Mouse (Mus musculus) mouse trophoblast stem cell (cell line): Measurements from ENCODE around the gene Fbxo21.

Source experiments
- in situ Hi-C, 2 experiments: fragments of 300-500 bp; cut with MseI, MboI; formaldehyde crosslinking; loops; 2 replicates in 1 of 2; 3 replicates in 1 of 2; pipeline ENCODE4 v1.15.1; 2025

Fbxo21 gene

DNA sequence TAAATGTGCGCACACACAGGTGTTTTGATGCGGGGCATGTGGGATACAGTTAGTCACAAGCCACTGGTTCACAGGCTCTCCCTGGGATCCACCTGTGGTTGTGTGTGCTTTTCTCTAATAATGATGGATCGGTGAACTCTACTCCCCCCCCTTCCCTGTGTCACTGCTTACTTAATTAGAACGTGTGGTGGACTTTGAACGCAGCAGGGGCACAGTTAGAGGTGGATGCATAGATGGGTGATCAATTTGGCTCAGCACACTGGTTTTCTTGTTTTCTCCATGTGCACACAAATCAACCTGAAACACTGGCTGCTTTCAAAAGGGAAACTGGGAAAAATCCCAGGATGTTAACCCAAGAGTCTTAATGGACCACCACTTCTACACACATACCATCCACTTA is 2.6 kb downstream of the Fbxo21 start:
- in situ Hi-C loops = no loop called here

DNA sequence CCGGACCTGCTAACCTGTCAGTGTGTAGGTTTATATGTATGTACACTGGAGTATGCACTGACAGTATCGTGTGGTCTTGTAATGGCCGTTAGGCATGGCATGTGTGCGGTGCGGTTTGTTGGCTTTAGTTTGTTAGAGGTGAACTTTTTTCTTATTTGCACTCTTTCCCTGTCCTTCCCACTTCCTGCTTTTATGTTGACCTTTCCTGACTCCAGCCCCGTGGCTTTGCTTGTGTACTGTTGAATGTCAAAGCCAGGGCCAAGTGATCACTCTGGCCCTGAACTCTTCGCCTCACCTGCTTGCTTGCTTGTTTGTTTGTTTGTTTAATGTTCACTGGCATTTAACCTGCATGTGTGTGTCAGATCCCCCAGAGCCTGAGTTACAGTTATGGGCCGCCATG is 4.4 kb downstream of the Fbxo21 start:
- in situ Hi-C loops = no loop called here

DNA sequence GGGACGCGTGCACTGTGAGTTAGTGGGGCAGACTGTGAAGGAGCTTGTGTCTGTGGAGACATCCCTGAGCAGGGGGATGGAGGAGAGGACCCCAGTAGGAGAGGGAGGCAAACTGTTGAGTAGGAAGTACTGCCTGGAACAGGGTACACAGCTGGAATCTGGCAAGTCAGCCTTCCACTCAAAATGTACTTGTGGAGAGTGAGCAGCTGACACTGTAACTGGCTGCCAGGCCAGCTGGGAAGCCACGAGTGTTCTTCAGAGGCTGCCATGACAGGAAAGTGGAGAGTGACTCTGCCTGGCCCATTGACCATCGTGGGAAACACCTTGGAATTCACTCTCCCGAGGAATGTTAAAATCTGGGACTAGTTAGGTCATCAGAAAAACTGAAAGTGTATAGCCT is 5.4 kb downstream of the Fbxo21 start:
- in situ Hi-C loops = no loop called here

DNA sequence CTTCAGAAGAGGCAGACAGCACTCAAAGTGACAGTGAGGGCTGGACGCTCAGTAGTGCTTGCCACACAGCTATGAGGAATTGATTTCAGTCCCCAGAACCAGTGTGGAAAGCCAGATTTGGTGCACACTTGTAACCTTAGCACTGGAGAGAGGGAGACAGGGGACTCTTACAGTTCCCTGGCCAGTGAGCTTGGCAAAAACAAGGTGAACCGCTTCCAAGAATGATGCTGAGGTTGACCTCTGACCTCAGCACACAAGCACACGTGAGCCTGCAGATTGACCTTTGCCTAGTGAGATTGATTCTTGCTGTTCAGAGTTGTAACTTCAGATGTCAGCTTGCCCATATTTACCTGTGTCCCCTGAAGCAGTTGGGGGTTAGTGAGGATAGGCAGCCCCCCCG is 9.8 kb downstream of the Fbxo21 start:
- in situ Hi-C loops = no loop called here

DNA sequence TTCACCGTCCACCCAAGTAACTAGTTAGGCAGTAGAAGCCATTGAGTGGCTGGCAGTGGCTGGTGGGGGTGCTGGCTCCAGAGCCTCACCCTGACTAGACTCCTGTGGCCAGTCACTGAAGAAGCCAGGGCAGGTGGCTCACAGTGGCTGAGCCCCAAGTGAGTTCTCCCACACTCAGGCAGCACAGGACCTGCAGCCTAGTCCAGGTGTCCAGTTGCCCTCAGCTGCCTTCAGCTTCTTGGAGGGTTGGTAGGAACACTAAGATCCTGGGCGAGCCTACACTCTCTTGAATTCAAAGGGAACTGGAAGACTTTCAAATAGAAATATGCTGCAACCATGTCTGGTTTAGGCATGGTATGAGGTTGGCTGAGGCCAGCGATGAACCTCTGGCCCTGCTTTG is 11.4 kb downstream of the Fbxo21 start:
- in situ Hi-C loops = no loop called here

DNA sequence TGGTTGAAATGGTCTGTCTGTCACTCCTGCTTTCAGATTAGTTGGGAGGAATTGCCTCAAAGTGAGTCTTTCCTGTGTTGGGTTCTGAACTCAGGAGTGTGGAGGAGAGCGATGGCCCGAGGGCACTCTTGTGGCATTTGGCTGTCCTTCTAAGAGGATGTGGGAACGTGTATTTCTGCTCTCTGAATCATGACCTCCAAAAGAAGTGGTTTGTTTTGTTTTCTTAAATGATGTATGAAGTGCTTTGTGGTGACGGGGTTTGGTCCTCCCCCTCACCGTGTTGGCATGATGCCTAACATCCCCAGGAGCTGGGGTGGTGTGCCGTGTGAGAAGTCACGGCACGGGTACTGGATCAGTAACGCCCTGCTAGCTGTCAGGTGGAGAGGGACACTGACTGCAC is 11.8 kb downstream of the Fbxo21 start:
- in situ Hi-C loops = no loop called here

DNA sequence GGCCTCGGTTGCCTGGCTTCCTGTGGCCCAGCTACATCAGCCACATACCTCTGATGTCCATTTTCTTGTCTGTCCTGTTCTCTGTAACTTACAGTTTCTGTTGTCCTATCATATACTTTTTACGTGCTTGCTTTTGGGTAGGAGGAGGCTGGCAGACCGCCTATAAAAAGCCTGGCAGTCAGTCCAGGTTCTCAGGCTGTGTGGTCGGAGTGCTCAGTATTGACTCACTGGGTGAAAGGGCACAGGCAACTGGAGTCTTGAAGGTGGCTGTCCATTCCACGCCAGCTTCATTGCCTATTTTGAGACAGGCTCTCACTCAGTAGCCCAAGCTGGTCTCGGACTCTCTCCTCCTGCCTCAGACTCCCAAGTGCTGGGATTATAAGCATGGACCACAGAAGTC is 13.2 kb downstream of the Fbxo21 start:
- in situ Hi-C loops = no loop called here

DNA sequence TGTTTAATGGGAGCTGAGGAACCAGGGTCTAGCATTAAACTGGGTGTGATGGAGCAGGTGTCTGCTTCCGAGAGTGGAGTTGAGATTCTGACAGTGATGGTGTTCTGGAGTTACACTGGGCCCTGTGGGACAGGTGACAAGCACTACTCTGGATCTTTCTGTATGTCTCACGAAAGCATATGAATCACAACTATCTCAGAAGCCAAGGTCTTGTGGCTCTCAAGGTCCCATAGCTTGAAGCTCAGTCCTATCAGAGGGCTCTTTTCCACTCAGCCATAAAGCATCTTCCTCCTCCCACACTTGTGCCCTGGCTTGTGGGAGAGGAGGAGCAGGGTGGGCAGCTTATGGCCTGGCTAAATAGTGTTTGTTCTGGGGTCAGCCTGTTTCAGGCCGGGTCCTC is 14.4 kb downstream of the Fbxo21 start:
- in situ Hi-C loops = no loop called here

DNA sequence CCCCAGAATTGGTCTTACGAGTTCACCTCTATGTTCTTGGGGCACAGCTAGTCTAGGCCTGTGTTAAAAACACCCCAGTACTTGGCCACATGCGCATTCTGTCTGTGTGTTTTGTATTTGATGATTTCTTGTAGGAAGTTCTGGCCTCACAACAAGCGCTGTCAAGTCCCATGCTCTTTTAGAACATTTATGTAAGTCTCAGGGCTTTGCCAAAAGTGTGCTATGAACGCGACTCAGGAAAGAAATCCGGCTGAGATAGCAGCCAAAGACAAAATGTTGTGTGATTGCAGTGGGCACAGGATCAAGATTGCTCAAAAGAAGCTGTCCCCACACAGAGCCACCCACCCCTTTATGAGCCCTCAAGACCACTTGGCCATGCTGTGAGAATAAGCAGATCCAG is 17.0 kb downstream of the Fbxo21 start:
- in situ Hi-C loops = no loop called here

DNA sequence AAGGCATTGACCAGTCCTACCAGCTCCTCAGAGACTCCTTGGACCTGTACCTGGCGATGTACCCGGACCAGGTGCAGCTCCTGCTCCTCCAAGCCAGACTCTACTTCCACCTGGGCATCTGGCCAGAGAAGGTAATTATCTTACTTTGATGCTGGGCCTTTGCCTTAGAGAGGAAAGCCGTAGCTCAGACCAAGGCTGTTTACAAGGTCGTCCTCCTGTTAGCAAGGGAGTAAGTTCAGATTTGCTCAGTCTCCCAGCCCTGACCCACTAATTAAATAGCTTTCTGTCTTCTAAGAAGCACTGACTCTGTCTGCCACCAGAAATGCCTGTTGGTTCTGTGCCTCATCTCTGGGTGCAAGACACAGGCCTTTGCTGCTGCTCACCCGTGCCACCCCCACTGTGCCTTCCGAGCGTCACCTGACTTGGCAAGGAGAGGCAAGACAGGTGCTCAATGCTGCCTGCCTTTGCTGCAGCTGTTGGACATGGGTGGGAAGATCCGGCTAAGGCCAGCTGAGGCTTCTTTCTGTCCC is 18.9 kb downstream of the Fbxo21 start:
- in situ Hi-C loops = no loop called here

DNA sequence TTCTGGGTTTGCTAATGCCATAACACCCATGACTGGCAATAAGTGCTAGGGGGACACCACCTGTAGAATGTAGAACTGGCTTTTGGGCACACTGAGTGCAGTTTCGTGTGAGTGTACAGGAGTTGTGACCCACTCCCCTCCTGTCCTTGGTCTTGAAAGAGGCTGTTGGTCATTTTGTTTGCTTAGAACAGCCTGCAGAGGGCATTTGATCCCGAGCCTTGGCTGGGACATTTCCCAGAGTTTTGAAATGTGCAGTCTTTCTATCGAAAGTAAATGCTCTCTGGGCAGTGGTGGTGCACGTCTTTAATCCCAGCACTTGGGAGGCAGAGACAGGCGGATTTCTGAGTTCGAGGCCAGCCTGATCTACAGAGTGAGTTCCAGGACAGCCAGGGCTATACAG is 19.4 kb downstream of the Fbxo21 start:
- in situ Hi-C loops = no loop called here

DNA sequence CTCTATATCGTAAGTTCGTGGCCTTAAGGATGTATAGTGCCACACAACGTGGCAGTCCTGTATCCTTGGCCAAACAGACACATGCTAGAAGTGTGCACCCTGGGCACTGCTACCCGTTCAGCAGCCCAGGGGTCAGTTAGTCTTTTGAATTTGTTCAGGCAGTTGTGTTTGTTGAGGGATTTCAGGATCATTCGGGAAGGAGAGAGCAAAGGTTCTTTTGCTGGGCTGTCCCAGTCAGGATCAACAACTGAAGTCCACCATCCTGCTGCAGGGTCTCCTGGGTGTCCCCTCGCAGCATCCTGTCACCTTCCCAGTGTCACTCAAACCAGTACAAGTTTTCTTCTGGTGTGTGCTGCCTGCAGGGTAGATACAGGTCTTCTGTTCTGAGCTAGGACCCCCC is 20.1 kb downstream of the Fbxo21 start:
- in situ Hi-C loops = no loop called here

DNA sequence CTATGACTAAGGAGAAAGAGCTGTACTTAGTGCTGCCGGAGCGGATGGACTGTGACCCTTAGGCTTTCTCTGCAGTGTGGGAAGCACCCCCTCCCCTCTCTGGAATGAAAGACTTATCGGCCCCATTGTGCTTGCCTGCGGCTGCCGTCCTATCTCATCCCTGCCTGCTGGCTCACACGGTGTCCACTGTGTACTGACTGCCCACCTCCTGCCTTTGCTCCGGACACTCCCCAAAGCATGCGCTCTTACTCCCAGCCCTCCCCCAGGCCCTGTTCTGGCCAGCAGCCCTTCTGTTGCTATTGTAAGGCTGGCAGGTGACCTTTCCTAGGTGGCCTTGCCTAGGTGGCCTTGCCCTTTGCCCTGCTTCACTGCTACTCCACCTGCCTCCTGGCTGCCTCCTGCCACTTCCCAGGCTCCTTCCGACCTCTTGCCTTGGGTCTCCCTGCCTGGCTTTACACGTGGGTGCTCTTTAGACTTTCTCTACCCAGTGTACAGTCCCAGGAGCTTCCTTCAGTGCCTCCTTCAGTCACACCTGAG is 21.0 kb downstream of the Fbxo21 start:
- in situ Hi-C loops = no loop called here

DNA sequence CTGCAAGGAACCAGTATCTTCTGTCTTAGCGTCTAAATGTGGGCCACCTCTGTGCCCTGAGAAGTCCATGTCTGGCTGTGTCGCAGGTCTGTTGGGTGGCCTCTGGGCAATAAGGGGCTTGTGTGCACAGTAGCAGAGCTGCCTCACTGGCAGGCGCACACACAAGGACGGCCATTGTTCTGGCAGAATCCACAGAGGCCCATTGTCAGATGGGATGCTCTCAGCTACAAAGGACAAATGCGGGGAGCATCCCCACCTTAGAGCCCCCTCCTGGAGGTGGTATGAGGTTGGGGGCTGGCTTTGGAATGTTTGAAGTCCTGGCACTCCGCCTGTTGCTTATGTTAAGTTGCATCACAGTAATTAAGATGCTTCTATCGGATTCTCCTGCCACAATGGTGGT is 22.5 kb downstream of the Fbxo21 start:
- in situ Hi-C loops = no loop called here

DNA sequence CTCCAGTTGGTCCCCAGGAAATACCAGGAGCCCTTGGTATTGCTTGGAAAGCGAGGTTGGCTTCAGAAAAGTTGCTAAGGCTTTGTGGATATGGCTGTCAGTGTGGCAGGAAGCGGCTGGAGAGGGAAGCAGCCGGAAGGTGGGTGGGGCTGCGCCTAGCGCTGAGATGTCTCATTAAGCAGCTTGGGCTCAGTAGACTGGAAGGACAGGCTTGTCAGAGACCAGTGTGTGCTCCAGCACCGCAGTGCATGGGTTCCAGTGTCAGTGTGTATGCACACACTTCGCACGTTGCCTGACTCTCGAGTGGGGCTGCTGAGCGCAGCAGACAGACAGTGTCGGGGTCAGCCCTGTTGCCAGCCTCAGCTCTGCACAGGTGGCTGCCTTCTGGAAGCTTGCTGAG is 23.1 kb downstream of the Fbxo21 start:
- in situ Hi-C loops = no loop called here

DNA sequence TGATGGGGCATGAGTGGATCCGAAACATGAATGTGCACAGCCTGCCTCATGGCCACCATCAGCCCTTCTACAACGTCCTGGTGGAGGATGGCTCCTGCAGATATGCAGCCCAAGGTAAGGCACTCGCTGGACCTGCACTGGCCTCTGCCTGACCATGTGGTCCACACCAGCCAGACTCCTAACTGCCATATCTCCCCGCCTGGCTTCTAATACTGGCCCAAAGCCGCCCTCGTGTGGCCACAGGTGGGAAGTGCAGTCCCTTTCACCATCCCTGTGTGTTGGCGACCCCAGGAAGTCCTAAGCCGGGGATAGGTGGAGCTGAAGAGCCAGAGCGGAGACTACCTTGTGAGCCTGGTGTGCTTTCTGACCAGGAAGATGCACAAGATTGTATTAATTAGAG is 25.5 kb downstream of the Fbxo21 start:
- in situ Hi-C loops = no loop called here

DNA sequence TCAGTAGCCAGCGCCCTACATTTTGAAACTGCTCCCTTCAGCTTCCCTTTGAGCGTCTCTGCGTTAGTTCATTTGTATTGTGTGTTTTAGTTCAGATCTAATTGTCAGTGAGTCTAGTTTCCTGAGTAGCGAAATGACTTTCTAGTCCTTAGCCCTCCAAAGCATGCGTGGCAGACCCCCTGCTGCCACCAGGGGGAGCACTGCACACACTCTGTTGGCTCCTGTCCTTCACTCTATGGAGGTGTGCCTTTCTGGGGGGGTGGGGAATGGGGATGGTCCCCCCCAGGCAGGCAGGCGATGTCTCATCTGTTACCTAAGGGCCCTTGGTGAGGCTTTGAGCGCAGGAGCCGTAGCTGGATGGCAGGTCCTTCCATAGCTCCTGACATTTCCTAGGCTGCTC is 28.1 kb downstream of the Fbxo21 start:
- in situ Hi-C loops = no loop called here

DNA sequence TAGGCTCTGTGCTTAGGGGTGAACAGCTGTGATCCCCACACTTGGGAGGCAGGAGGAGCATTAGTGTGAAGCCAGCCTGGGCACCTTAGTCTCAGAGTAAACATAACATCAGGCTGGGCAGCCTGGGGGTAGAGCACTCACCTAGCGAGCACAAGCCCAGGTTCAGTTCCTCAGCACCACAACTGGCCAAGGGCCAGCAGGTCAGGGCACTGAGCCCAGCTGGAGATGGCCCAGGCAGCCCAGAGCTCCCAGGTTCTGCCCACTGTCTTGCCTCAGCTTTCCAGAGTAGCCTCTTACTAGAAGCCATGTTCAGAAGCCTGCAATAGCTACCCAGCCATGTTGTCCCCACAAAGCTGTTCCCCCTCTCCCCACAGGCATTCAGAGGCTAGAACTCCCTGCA is 29.2 kb downstream of the Fbxo21 start:
- in situ Hi-C loops = no loop called here

DNA sequence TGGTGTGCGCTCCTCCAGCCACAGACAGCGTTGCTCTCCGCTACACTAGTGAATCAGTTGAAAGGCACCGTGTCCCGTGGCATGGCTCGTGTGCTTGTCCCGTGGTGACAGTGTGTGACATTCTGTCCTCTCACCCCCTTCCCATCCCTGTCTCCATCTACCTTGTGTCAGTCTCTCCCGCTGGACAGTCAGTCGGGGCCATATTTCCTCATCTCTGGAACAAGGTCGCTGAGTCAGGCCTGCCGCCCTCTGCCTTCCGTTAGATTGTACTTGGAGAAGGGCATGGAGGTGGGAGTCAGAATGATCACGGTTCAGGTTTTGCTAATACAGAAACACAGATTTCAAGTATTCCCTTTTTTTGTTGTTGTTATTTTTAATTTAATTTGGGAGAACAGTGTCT is 31.8 kb downstream of the Fbxo21 start:
- in situ Hi-C loops = no loop called here

DNA sequence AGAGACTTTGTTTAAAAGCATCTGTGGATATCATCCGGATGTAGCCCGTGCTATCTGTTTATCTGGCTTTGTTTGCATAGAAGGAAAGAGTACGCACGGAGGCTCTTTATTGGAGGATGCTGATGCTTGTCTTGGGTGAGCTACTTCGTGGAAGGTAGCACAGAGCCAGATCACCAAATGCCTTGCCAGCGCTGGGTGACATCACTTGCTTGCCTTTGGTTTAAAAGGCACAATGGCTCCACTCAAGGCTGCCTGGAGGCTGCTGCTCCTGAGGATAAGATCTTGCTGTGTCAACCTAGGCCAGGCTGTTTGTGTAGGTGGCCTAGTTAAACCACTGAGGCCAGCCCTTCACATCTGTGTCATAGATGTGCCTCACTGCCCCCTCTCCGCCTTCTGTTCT is 34.3 kb downstream of the Fbxo21 start:
- in situ Hi-C loops = no loop called here

DNA sequence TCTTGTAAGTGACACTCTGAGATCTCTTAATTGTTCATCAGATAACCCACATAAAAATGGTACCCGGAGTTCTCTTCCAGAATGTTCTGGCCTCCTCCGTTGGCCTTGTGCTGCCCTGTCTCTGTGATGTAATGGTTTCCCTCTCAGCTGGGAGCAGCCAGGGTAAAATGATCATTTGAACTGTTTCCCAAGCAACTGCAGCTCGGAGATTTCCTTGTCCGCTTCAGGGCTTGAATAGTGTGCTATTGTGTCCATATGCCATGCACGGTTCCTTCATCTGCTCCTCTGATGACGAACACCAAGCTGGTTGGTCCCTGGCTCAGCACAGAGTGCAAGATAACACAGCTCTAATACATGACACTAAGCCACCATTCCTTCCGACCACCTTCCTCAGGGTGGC is 35.3 kb downstream of the Fbxo21 start:
- in situ Hi-C loops = no loop called here

DNA sequence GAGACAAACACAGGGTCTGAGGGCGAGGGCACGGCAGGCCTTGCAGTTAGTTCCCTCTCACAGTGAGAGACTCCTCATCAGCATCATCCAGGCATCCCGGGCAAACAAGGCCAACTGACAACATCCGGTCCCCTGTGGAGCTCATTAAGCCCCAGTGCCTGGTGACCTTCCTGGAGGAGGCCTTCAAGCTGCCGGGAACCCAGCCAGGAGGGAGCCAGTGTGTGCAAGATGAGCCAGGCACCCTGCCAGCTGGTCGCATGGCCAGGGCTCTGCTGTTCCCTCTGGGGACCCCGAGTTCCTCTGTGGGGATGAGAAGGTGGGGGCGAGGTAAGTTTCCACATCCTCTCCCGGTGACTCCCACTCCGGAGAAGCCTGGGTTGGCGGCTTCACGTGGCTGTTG is 38.5 kb downstream of the Fbxo21 start:
- in situ Hi-C loops = no loop called here

DNA sequence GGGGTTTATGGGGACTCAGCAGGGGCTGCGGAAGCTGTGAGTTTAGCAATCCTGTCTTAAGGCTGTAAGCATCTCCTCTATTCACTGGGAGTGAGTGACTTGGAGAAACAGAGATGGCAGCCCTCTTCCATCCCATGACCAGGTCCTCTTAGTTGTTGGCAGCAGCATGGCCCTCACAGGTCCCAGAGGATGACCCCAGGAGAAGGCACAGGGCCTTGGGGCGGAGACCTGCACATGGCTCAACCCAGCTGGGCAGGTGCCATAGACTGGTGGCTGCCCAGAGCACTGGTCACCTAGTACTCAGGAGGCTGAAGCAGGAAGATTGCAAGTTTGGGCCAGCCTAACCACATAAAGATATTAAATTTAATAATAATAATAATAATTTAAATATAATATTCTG is 39.1 kb downstream of the Fbxo21 start:
- in situ Hi-C loops = no loop called here

DNA sequence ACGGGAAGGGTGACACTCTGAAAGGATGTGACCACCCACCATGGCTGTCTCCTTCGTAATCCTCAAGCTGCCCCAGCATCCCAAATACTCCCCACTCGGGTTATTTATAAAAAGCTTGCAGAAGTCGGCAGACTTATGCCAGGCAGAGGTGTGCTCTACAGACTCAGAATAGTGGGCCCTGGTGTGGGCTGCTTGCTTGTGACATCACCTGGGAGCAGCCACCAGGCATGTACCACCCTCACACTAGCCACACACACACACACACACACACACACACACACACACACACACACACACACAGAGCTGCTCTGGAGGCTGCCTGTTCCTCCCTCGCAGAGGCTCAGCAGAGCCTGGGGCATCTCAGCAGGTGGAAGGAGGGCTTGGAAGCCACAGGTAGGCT is 41.0 kb downstream of the Fbxo21 start:
- in situ Hi-C loops = no loop called here

DNA sequence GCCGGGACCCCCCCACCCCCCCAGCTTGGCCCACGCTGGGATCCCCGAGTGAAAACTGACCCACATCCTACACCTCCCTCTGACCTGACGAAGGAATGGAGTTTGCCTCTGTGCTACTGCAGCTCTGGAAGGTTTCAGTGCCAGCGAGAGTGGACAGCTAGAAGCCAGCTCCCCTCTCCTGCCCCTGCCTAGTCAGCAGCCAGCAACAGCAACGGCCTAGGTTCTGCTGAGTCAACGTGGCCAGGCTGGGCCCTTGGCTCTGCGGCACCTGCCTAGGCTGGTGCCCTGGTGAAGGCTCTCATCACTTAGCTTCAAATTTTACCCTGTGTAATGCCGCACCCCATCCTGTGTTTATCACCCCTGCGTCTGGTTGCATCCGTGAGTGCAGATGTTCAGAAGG is 43.4 kb downstream of the Fbxo21 start:
- in situ Hi-C loops = no loop called here
